Mouse (Mus musculus) liver, embryonic 14.5 days (tissue): Measurements from ENCODE around the gene Gm45753. TPM values are rescaled to one million over a fixed set of nuclear protein-coding genes. Genes with fewer than 3 reads are reported as not detected.

Experiments used
- ATAC-seq: fragments of 200-750 bp; cut with Nextera tagmentation; 2 replicates; pipeline ENCODE4 v1.8.0; 2017; ENCODE audit warnings: moderate number of reproducible peaks, mild to moderate bottlenecking, moderate library complexity; ENCODE audit not compliant: insufficient read depth
- DNase-seq, 3 experiments: peaks; one replicate each; pipeline ENCODE4 v3.0.0-alpha.2; 2012 to 2013; ENCODE audit warnings: low read depth in 3 of 3, low spot score in 3 of 3
- H3K27ac ChIP-seq: fragments of 300-500 bp; sonication (generic); 2 replicates; pipeline ENCODE4 v1.5.1; 2014; ENCODE audit warnings: moderate library complexity, mild to moderate bottlenecking, control low read depth, inconsistent platforms
- H3K27me3 ChIP-seq: fragments of 300-500 bp; sonication (generic); 2 replicates; pipeline ENCODE4 v1.6.1; 2014; ENCODE audit warnings: mild to moderate bottlenecking, low read length, moderate library complexity; ENCODE audit not compliant: control insufficient read depth, insufficient read depth
- H3K36me3 ChIP-seq: fragments of 300-500 bp; sonication (generic); replicated peaks from 2 replicates; pipeline ENCODE4 v1.6.1; 2014; ENCODE audit warnings: low read depth; ENCODE audit not compliant: control insufficient read depth, insufficient read depth
- H3K4me1 ChIP-seq, 2 experiments: fragments of 200-500 bp in 1 of 2; fragments of 300-500 bp in 1 of 2; sonication (generic) in 1 of 2; replicated peaks; 2 replicates each; pipeline ENCODE4 v1.6.1; 2012 to 2014; ENCODE audit warnings: antibody characterized with exemption in 1 of 2, inconsistent platforms in 1 of 2, low read length in 1 of 2; ENCODE audit not compliant: control insufficient read depth in 2 of 2, insufficient read depth in 2 of 2
- H3K4me2 ChIP-seq: fragments of 300-500 bp; sonication (generic); 2 replicates; pipeline ENCODE4 v1.6.1; 2014; ENCODE audit warnings: low read depth, mild to moderate bottlenecking, control low read depth, moderate library complexity
- H3K4me3 ChIP-seq, 2 experiments: fragments of 200-500 bp in 1 of 2; fragments of 300-500 bp in 1 of 2; sonication (generic) in 1 of 2; 2 replicates each; pipeline ENCODE4 v1.5.1; 2012 to 2014; ENCODE audit warnings: low read depth in 2 of 2, low read length in 2 of 2, mild to moderate bottlenecking in 2 of 2, control low read depth in 1 of 2, inconsistent platforms in 1 of 2, moderate library complexity in 1 of 2; ENCODE audit not compliant: insufficient read depth in 1 of 2
- H3K9ac ChIP-seq: fragments of 300-500 bp; sonication (generic); replicated peaks from 2 replicates; pipeline ENCODE4 v1.6.1; 2014; ENCODE audit warnings: mild to moderate bottlenecking, control low read depth, moderate library complexity
- H3K9me3 ChIP-seq: fragments of 300-500 bp; sonication (generic); 2 replicates; pipeline ENCODE4 v1.6.1; 2016; ENCODE audit warnings: low read length, mixed read lengths; ENCODE audit not compliant: control insufficient read depth
- CTCF ChIP-seq: IDR thresholded peaks from 2 replicates; pipeline ENCODE4 v1.5.1; 2016; ENCODE audit warnings: antibody characterized with exemption, low read depth, control low read depth
- EP300 ChIP-seq: IDR thresholded peaks from 2 replicates; pipeline ENCODE4 v1.6.1; 2016; ENCODE audit warnings: antibody characterized with exemption, low read depth
- WGBS: fragments of 180-500 bp; shearing (Covaris S2); extraction: QIAGEN DNeasy Blood & Tissue Kit; methylation state at CpG from one replicate; pipeline ENCODE4 v1.1.7; 2014; ENCODE audit not compliant: insufficient replicate concordance; 5-methylcytosine and 5-hydroxymethylcytosine counted together
- polyA plus RNA-seq, 2 experiments: library from polyadenylated mRNA; depleted of rRNA in 1 of 2; stranded (reverse) in 1 of 2; unstranded in 1 of 2; fragments of >200 nt; fragmentation: Nextera tagmentation in 1 of 2; extraction: Ambion mirVana in 1 of 2; gene quantifications; 2 replicates each; pipeline versions ENCODE4 v1.2.1 to v1.2.3; 2012 to 2014

Gm45753 gene
- polyA plus RNA-seq, 2 experiments: 0.20 to 7.0 TPM

- DNase-seq: no peak
- H3K9ac ChIP-seq: no peak overlapping the region
- H3K9me3 ChIP-seq: no peaks in the 10 kb centered on the region
- ATAC-seq: no peak
- H3K4me1 ChIP-seq: no peaks in the 10 kb centered on the region
- 72% methylated on average over 8 of the region's 8 CpGs for WGBS
- H3K27me3 ChIP-seq: no peaks in the 10 kb centered on the region
- no peaks in the 10 kb centered on the region for H3K36me3 ChIP-seq
- TF ChIP-seq CTCF (no peak), EP300 (no peak)
- H3K4me2 ChIP-seq: no peak overlapping the region
- no peak overlapping the region for H3K27ac ChIP-seq
- no peak overlapping the region for H3K4me3 ChIP-seq
Measured at GRCm38 (mm10) chr8:45302390-45302789, 5.9 kb downstream of the Gm45753 start.

GRCm38 (mm10) chr8:45295276-45295675 lies 13.0 kb downstream of the Gm45753 start:
- Histone ChIP-seq H3K4me1 (peaks cover 0 to 4% of the 10 kb centered on the region in 2 experiments; a peak in 1 of 4 replicates), H3K36me3 (no peaks in the 10 kb centered on the region), H3K9me3 (no peaks in the 10 kb centered on the region), H3K4me3 (no peak overlapping the region), H3K27ac (no peak overlapping the region), H3K27me3 (no peaks in the 10 kb centered on the region), H3K4me2 (no peak overlapping the region), H3K9ac (no peak overlapping the region)
- 60% methylated on average over 6 of the region's 6 CpGs for WGBS
- no peak for ATAC-seq
- no peak for TF ChIP-seq EP300
- TF ChIP-seq CTCF: no peak
- no peak for DNase-seq

GRCm38 (mm10) chr8:45294687-45295086 lies 13.6 kb downstream of the Gm45753 start, which contains the start of gene Klkb1:
Klkb1 (minus strand) TSS chr8:45294859.
- H3K27me3 ChIP-seq: no peaks in the 10 kb centered on the region
- 0 out of 4 replicates have a peak within 1 kb of the TSS, but pooled peaks of 1 of the 2 experiments have one; percentile 13 for H3K4me3 ChIP-seq
- no peaks in the 10 kb centered on the region for H3K9me3 ChIP-seq
- peak within 1 kb of the TSS; percentile 22; the same call in 1 of the 2 replicates for H3K4me2 ChIP-seq
- H3K4me1 ChIP-seq: peaks cover 0 to 4% of the 10 kb centered on the region in 2 experiments; a peak in 1 of 4 replicates
- WGBS: 56% methylated on average over 7 of the region's 7 CpGs
- no peak for TF ChIP-seq EP300
- no peak for TF ChIP-seq CTCF
- DNase-seq (no peak), ATAC-seq (no peak)
- no peaks in the 10 kb centered on the region for H3K36me3 ChIP-seq
- no peak within 1 kb of the TSS for H3K9ac ChIP-seq
- no peak within 1 kb of the TSS for H3K27ac ChIP-seq

DNA sequence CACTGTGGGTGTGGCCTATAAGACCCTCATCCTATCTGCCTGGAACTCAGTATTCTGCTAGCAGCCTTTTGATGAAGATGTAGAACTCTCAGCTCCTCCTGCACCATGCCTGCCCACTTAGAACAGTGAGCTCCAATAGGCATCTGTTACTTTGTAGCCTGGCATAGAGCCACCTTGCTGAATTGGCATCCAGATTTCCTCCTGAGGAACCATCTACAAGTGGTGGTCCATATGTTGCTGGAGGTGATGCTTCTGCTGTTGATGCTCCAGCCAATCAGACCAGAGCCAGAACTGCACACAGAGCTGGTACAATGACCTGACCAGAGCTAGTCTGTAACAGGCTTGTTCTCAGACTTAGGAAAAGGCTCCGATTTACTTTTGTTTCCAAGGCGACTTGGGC lies 16.5 kb downstream of the Gm45753 start:
- no peak for TF ChIP-seq EP300
- TF ChIP-seq CTCF: no peak
- ATAC-seq (no peak), DNase-seq (no peak)
- WGBS: 61% methylated on average over 2 of the region's 2 CpGs
- peaks cover 0 to 4% of the 10 kb centered on the region in 2 experiments; a peak in 1 of 4 replicates for H3K4me1 ChIP-seq
- no peak overlapping the region for H3K4me3 ChIP-seq
- no peak overlapping the region for H3K27ac ChIP-seq
- H3K9ac ChIP-seq: no peak overlapping the region
- no peak overlapping the region for H3K4me2 ChIP-seq
- H3K36me3 ChIP-seq: no peaks in the 10 kb centered on the region
- no peaks in the 10 kb centered on the region for H3K9me3 ChIP-seq
- no peaks in the 10 kb centered on the region for H3K27me3 ChIP-seq

- no peak for DNase-seq
Measured at GRCm38 (mm10) chr8:45281630-45282029, 26.6 kb downstream of the Gm45753 start.

More at GRCm38 (mm10) chr8:45281630-45282029, 26.6 kb downstream of the Gm45753 start:
- no peak overlapping the region for H3K9ac ChIP-seq
- no peaks in the 10 kb centered on the region for H3K27me3 ChIP-seq
- H3K36me3 ChIP-seq: no peaks in the 10 kb centered on the region
- no peaks in the 10 kb centered on the region; a peak in 1 of 4 replicates for H3K4me1 ChIP-seq
- peak; percentile 58; the same call in 1 of the 2 replicates for ATAC-seq
- TF ChIP-seq CTCF: no peak
- no peak for TF ChIP-seq EP300
- 59% methylated on average over 8 of the region's 8 CpGs for WGBS
- no peak overlapping the region for H3K4me2 ChIP-seq
- no peak overlapping the region for H3K4me3 ChIP-seq
- H3K9me3 ChIP-seq: no peaks in the 10 kb centered on the region
- H3K27ac ChIP-seq: no peak overlapping the region
